Comparison of ENCODE assay signal across 19 mouse cellular contexts in genomic region chr13:41638083-41638482, GRCm38 (mm10).
"Had no signal": no experiment of that assay in that cellular context is flagged by ENCODE, and none has a peak within 500 bp of the region (broad histone marks: within the 10 kb centered on the region; RNA-seq: fewer than 3 reads in every experiment).

No protein-coding gene starts in this region.

- DNase-seq: liver, postnatal 0 days; lung, adult 2 months; lung, postnatal 14 days; lung, postnatal 36 days; right cerebral cortex, postnatal 14 days; right cerebral cortex, postnatal 4 days; spleen, adult 18-20 months; thymus, adult 2 months; thymus, postnatal 25 days had no signal

- H3K27ac ChIP-seq: liver, embryonic 15.5 days; lung, embryonic 15.5 days; midbrain, embryonic 13.5 days; midbrain, embryonic 15.5 days; neural tube, embryonic 12.5 days; stomach, embryonic 15.5 days; stomach, postnatal 0 days had no signal

- H3K27me3 ChIP-seq: liver, embryonic 15.5 days; lung, embryonic 15.5 days; megakaryocyte, embryonic 14.5 days; midbrain, embryonic 13.5 days; midbrain, embryonic 15.5 days; neural tube, embryonic 12.5 days; stomach, embryonic 15.5 days had no signal

- H3K9ac ChIP-seq: liver, embryonic 15.5 days; liver, postnatal 0 days; lung, embryonic 15.5 days; midbrain, embryonic 13.5 days; midbrain, embryonic 15.5 days; neural tube, embryonic 12.5 days; stomach, embryonic 15.5 days had no signal

- H3K4me2 ChIP-seq: liver, embryonic 15.5 days; lung, embryonic 15.5 days; midbrain, embryonic 11.5 days; midbrain, embryonic 13.5 days; midbrain, embryonic 15.5 days; neural tube, embryonic 12.5 days; stomach, embryonic 15.5 days had no signal

- H3K4me3 ChIP-seq: liver, embryonic 15.5 days; lung, embryonic 15.5 days; megakaryocyte, embryonic 14.5 days; midbrain, embryonic 13.5 days; midbrain, embryonic 15.5 days; neural tube, embryonic 12.5 days; stomach, embryonic 15.5 days had no signal

- H3K9me3 ChIP-seq: liver, embryonic 15.5 days; lung, embryonic 15.5 days; megakaryocyte, embryonic 14.5 days; midbrain, embryonic 13.5 days; midbrain, embryonic 15.5 days; neural tube, embryonic 12.5 days; stomach, embryonic 15.5 days had no signal

- H3K36me3 ChIP-seq: lung, embryonic 15.5 days; midbrain, embryonic 15.5 days; neural tube, embryonic 12.5 days had no signal

- ATAC-seq: liver, postnatal 0 days; lung, postnatal 0 days; midbrain, embryonic 13.5 days; midbrain, embryonic 15.5 days had no signal

- H3K4me1 ChIP-seq: midbrain, embryonic 13.5 days; midbrain, embryonic 15.5 days; neural tube, embryonic 12.5 days; stomach, embryonic 15.5 days had no signal
